Mouse (Mus musculus) liver, adult (tissue): ENCODE data around the gene Hpse2.

Source experiments
- GATA4 ChIP-seq: IDR thresholded peaks from 2 replicates; pipeline ENCODE4 v1.6.1; 2014; ENCODE audit warnings: mild to moderate bottlenecking, low read length; ENCODE audit not compliant: insufficient replicate concordance

Gene Hpse2

DNA sequence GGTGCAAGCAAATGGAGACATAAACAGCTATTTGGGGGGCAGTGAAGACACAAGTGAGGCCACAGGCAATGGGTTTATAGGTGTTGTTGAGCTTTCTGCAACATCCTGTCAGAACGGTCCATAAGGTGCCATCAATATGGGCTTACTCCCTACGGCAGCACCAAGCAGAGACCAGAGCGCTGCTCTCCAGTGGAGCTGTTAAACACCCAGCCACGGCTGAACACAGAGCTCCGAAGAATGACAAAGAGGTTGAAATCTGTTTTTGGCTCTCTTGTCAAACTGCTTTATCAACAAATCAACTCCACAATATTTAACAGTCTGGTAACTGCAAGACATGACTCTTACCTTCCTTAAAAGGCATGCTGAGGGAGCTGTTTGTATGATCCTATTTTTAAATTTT is 537.7 kb downstream of the Hpse2 start:
- TF ChIP-seq GATA4: no peak

DNA sequence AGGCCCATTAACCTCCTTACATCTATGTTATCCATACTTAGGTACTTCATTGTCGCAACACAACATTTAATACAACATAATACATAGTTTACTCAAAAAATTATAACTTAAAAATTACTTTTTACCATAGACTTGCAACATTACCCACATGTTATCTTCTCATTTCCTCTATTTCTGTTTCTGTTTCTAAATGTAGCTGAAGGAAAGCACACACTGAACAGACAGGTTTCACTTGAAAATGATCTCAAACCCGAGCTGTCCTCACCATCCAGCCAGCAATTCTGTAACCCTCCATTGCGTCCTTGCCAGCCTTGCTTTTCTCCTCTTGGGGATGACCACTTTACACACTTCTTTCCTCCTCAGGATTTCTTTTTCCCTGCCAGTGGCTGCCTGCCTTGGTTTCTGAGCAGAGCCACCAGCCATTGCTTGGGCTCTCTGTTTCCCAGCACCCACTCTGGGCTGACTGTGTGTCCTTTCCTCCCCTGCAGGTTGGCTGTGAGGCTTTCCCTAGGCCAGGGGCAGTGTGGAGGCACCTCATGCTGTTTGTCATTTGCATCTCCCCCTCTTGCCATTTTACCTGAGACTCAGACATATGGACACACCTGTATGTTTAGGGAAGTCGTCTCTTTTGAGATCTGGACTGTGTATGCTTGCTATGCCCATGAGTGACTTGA is 548.4 kb downstream of the Hpse2 start:
- no peak for TF ChIP-seq GATA4

DNA sequence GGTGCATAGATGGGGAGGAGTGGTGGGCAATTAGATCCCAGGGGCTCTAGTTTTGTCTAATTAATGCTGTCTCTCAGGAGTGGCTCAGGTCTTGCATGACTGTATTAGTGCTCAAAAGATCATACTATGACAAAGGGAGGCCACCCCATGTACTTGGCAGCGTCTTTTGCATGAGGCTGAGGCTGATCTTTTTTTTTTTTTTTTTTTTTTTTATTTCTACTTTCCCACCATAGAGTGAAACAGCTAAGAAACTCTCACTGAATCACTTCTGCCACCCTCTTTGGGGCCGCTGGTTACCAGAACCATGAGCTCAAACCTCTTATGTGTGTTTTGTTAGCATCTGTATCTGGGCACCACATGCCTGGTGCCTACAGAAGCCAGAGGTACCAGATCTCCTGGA is 549.0 kb downstream of the Hpse2 start:
- TF ChIP-seq GATA4: no peak

DNA sequence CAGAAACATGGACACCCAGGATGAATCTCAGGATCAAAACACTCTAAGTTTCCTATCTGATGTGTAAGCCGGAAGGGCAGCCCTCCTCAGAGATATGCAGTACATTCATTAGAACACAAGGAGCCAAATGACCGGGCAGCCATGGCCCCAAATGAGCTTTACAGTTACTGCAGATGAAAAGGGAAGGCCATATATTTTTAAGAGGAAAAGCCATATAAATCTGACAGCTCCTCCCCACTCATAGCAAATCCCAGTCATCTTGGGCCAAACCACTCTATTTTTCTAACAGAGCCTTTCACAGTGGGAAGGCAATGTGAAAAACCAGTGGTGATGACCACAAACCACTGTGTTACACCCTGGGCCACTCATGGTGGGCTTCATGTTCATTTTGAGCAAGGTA is 549.9 kb downstream of the Hpse2 start:
- TF ChIP-seq GATA4: no peak

DNA sequence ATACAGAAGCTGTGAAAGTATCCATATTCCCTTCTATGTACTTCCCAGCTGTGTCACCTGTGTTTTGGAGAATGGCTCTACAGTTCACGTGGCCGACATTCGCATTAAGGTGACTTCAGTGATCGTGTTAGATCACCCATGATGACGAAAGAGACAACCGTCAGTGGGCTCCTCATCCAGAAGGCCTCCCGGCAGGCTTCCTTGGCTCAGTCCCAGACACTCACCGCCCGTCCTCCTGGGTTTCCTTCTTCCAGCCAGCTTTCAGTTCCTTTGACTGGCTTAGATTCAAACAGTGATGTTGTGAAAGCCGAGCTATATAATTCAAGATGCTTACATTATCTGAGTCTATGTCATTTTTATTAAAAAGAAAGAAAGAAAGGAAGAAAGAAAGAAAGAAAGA is 550.6 kb downstream of the Hpse2 start:
- no peak for TF ChIP-seq GATA4

GRCm38 (mm10) chr19:42833126-42833525 is 555.0 kb downstream of the Hpse2 start:
- TF ChIP-seq GATA4: no peak

DNA sequence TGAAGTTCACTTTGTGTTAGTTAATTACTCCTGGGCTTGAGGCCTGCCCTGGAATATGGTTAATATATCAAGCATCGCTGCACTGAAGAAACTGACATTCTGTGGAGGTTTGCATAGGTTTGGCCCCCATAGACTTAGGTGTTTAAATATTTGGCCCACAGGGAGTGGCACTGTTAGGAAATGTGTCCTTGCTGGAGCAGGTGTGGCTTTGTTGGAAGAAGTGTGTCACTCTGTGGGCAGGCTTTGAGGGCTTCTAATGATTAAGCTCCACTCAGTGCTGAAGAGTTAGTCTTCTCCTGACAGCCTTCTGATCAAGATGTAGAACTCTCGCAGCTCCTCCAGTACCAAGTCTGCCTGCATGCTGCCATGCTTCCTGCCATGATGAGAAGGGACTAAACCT is 555.9 kb downstream of the Hpse2 start:
- no peak for TF ChIP-seq GATA4

DNA sequence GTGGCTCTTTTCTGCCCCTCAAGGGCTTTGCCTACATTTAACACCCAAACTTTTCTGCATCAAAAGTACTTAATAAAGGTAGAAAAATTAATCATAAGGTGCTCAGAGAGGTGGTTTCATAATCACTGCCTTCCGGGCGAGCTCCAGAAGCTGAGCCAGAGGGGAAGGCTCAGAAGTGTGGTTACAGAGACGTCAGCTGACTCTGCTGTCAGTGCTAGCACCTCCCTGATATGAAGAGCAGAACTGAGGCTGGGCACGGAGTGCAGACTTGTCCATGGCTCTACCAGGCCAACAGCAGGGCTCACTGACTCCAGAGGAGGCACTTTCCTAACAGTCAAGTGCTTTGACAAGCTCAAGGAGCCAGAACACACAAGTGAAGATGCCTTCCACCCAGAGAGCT is 559.0 kb downstream of the Hpse2 start:
- TF ChIP-seq GATA4: no peak

- TF ChIP-seq GATA4: no peak
Measured at GRCm38 (mm10) chr19:42827843-42828242, 560.3 kb downstream of the Hpse2 start.

- no peak for TF ChIP-seq GATA4
Measured at GRCm38 (mm10) chr19:42820109-42820508, 568.0 kb downstream of the Hpse2 start.

DNA sequence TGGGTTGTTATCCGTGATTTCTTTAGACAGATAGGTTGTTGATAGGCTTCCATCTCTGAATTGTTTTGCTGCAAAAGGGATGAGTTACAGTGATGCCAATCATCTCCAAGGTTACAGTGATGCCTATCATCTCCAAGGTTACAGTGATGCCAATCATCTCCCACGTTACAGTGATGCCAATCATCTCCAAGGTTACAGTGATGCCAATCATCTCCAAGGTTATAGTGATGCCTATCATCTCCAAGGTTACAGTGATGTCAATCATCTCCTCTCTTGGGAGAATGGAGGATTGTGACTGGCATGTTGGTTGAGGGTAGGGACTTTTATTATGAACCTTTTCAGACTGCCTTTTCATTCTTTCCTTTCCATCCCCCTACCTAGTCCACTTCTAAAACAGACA is 570.4 kb downstream of the Hpse2 start:
- TF ChIP-seq GATA4: no peak

DNA sequence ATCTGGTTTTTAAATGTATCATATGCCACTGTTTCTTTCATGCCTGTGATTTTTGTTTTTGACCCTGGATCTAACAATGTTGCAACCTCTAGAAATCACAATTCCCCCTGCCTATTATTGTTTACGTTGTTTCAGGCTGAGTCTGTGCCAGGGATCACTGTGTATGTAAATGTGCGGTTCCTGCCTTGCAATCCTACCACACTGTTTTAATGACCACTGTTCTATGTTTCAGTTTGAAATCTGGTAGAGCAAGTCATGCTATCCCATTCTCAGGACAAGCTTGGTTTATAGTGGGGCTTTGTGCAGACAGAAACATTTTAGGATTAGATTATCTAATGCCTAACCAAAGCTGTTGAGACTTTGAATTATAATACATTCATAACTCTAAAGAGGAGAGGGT is 571.9 kb downstream of the Hpse2 start:
- TF ChIP-seq GATA4: no peak

DNA sequence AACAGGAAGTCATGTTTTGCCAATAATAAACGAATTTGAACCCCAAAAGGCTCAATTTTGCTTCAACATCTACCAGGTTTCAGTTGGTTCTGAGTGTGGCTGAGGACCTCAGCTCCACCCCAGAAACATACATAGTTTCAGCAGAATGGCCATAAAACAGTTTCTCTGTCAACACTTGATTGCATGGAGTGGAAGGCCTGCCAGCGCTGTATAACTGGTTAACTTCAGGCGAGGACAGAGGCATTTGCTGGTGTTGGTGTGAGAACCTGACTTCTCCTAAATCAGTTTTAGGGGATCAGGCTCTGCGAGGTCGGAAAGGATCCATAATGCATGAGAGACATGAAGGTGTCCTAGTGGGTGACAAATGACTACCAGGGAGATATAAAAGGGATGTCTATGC is 578.0 kb downstream of the Hpse2 start:
- no peak for TF ChIP-seq GATA4

DNA sequence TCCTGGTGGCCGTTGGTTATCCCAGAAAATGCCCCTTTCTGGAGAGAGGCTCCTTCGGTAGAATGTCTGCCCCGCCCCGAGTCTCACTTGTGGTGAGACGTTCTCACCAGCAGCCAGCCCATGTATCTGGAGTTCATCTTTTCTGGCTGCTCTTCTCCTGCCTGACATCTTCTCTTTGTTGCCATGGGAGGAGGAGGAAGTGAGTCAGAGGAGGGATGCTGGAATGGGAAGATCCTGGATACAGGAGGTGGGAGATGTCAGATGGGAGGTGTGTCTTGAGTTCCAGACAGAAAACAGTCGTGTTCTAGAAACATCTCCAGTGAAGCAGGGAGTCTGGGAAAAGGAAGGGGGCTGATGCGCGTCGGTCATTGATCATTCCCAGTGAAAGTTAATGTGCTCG is 578.7 kb downstream of the Hpse2 start:
- TF ChIP-seq GATA4: no peak

DNA sequence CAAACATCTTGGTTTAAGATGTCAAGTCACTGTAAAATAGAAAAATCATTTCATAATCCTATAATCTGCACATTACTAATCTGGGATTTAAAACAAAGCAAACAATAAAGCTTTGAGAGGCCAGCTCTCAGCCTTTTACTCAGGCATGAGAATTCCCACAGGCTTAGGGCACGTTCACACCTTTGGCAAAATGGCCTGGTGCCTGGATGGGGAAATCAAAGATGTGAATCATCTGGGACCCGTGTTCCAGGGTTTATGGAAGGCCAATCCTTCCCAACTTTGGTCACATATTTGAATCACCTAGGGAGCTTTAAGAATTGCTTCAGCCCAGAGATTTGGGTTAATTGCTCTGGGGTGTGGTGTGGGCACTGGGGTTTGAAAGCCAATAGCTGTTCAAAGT is 590.3 kb downstream of the Hpse2 start:
- no peak for TF ChIP-seq GATA4

GRCm38 (mm10) chr19:42795801-42796200 is 592.4 kb downstream of the Hpse2 start:
- TF ChIP-seq GATA4: no peak

GRCm38 (mm10) chr19:42794914-42795613 is 593.1 kb downstream of the Hpse2 start:
- no peak for TF ChIP-seq GATA4

DNA sequence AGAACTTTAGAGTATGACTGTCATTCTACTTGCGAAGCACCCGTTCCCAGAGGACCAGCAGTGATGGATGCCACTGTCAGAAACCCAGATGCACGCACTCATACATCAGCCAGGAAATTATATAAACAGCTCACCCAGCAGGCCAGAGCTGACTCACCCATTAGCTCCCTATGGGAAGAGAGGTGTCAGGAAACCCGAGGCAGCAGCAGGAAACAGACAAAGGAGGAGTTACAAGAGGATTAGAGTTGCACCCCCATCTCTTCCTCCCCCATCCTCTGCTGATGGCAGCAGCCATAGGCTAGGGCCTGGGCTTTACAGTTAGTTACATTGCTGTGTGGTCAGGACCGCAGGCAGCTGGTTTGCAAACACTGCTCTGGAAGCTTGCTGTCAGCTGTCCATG is 599.8 kb downstream of the Hpse2 start:
- no peak for TF ChIP-seq GATA4
